Comparison of ENCODE assay signal across 29 mouse cellular contexts in the genomic region with DNA sequence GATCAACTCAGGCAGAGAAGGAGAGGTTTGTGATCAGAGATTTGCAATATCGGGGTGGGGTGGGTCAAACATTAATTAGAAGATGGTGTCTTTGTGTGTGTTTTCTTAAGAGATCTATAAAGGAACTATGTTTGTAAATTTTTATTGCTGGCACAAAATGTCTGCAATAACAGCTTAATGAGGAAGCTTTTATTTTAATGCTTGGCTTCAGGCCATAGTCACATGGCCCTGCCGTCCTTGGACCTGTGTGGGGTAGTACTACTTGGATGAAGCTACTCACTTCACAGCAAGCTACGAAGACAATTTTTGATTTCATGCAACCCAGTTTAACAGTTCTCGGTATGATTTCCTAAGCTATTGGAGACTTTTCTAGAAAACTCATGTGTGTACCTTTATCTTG.
DNase-seq lines count a peak whose midpoint lies in the region; ATAC-seq and TF ChIP-seq lines count a peak whose summit lies in the region.
"Had no signal": no experiment of that assay in that cellular context is flagged by ENCODE, and none has a peak within 500 bp of the region (broad histone marks: within the 10 kb centered on the region; RNA-seq: fewer than 3 reads in every experiment).

No protein-coding gene starts in this region.

- H3K27ac ChIP-seq in MEL (ENCODE audit: control insufficient read depth, low read depth, low read length): no peak overlapping the region
- H3K27ac ChIP-seq: embryonic facial prominence, embryonic 10.5 days; embryonic facial prominence, embryonic 13.5 days; forebrain, embryonic 13.5 days; heart, embryonic 15.5 days; hindbrain, embryonic 15.5 days had no signal

- no peak for TF ChIP-seq CTCF in MEL (IDR thresholded peaks at IDR 0.05 in 2 of 3, conservative IDR thresholded peaks at IDR 0.05 in 1 of 3; ENCODE audit: control insufficient read depth in 1 of 3, insufficient read depth in 1 of 3, low read depth in 2 of 3, low read length in 3 of 3, poor library complexity in 1 of 3, severe bottlenecking in 1 of 3)

- no peak for TF ChIP-seq EP300 in MEL (IDR thresholded peaks at IDR 0.05; ENCODE audit: low read depth in 1 of 2, low read length in 2 of 2)

- 0 out of 2 replicates have a peak, but pooled peaks have one; percentile 32 for ATAC-seq in common myeloid progenitor, adult 5-6 weeks (replicated peaks; ENCODE audit: low read depth, poor library complexity, severe bottlenecking)
- ATAC-seq in granulocyte monocyte progenitor cell, adult 5-6 weeks (replicated peaks; ENCODE audit: poor library complexity, severe bottlenecking): no peak
- no peak for ATAC-seq in megakaryocyte-erythroid progenitor cell, adult 5-6 weeks (replicated peaks; ENCODE audit: low FRiP score, low TSS enrichment, poor library complexity, severe bottlenecking)
- ATAC-seq: forebrain, embryonic 13.5 days; forebrain, embryonic 16.5 days had no signal

- H3K36me3 ChIP-seq in MEL (ENCODE audit: control insufficient read depth in 1 of 2, insufficient read depth in 2 of 2, low read length in 2 of 2): no peaks in the 10 kb centered on the region
- H3K36me3 ChIP-seq: embryonic facial prominence, embryonic 10.5 days; embryonic facial prominence, embryonic 13.5 days; G1E; heart, embryonic 12.5 days; heart, embryonic 15.5 days; hindbrain, embryonic 15.5 days had no signal

- H3K4me3 ChIP-seq in MEL (ENCODE audit: control insufficient read depth in 1 of 2, insufficient read depth in 1 of 2, low read depth in 2 of 2, low read length in 2 of 2): no peak overlapping the region
- H3K4me3 ChIP-seq: embryonic facial prominence, embryonic 10.5 days; embryonic facial prominence, embryonic 13.5 days; erythroblast, embryonic 14.5 days; forebrain, embryonic 13.5 days; heart, embryonic 12.5 days; heart, embryonic 15.5 days; hindbrain, embryonic 15.5 days had no signal

- DNase-seq in adrenal gland, postnatal 36 days: peak; percentile 13 to 42
- DNase-seq in adrenal gland, adult 8-10 months: no peak
- DNase-seq in kidney, adult 9 months: peak; percentile 14
- DNase-seq in kidney, adult 18-20 months: no peak
- no peak for DNase-seq in MEL (ENCODE audit: low read depth, low spot score)
- DNase-seq: adrenal gland, adult 2 months; B cell, adult 2 months; cerebellum, adult 18-20 months; cerebellum, adult 9-10 months; cerebellum, postnatal 14 days; gastrocnemius, postnatal 10 days; gastrocnemius, postnatal 36 days; heart, adult 18-20 months; heart, postnatal 10 days; heart, postnatal 4 days; kidney, adult 8-10 months had no signal

- no peak for TF ChIP-seq RAD21 in MEL (IDR thresholded peaks at IDR 0.05; ENCODE audit: low read depth, low read length)

- no peaks in the 10 kb centered on the region for H3K4me1 ChIP-seq in MEL (ENCODE audit: control insufficient read depth in 1 of 2, insufficient read depth in 2 of 2, low read length in 2 of 2)
- H3K4me1 ChIP-seq: embryonic facial prominence, embryonic 13.5 days; forebrain, embryonic 13.5 days; heart, embryonic 12.5 days; hindbrain, embryonic 15.5 days had no signal

- TF ChIP-seq POLR2A in MEL (IDR thresholded peaks at IDR 0.05; ENCODE audit: control insufficient read depth in 1 of 2, insufficient read depth in 1 of 2, low read depth in 1 of 2, low read length in 2 of 2, poor library complexity in 1 of 2): no peak

- H3K27me3 ChIP-seq in MEL (ENCODE audit: control insufficient read depth in 1 of 2, insufficient read depth in 2 of 2, low read length in 2 of 2): no peaks in the 10 kb centered on the region; a peak in 1 of 4 replicates
- H3K27me3 ChIP-seq: CH12.LX; embryonic facial prominence, embryonic 13.5 days; heart, embryonic 12.5 days; heart, embryonic 15.5 days; hindbrain, embryonic 15.5 days had no signal

- H3K9ac ChIP-seq in MEL (ENCODE audit: control insufficient read depth, low read depth, low read length, poor library complexity, severe bottlenecking): no peak overlapping the region
- H3K9ac ChIP-seq: embryonic facial prominence, embryonic 13.5 days; forebrain, embryonic 13.5 days; heart, embryonic 12.5 days; heart, embryonic 15.5 days; hindbrain, embryonic 15.5 days had no signal

- no peaks in the 10 kb centered on the region for H3K79me2 ChIP-seq in MEL (ENCODE audit: control insufficient read depth, insufficient read depth, low read length, poor library complexity)

- no peaks in the 10 kb centered on the region for H3K9me3 ChIP-seq in MEL (replicated peaks; ENCODE audit: insufficient read depth, low read length)
- H3K9me3 ChIP-seq: embryonic facial prominence, embryonic 10.5 days; embryonic facial prominence, embryonic 13.5 days; forebrain, embryonic 13.5 days; G1E; heart, embryonic 12.5 days; heart, embryonic 15.5 days; hindbrain, embryonic 15.5 days had no signal

TF ChIP-seq in MEL, 35 proteins besides CTCF, POLR2A, EP300 and RAD21:
- TF ChIP-seq USF1 (IDR thresholded peaks at IDR 0.05; ENCODE audit: low read depth, low read length) (peak; percentile 72), GABPA (IDR thresholded peaks at IDR 0.05; ENCODE audit: low read depth, low read length) (no peak)

Comparison
In these comparisons a context has a peak if more than half of its experiments do, and no peak if none do; other contexts are left out.
1. DNase-seq: peak in adrenal gland, postnatal 36 days (2 of 2) and kidney, adult 9 months (single experiment); none in adrenal gland, adult 8-10 months (single experiment), kidney, adult 18-20 months (single experiment) and MEL (single experiment).